Mouse (Mus musculus) 416B (cell line): Measurements from ENCODE around the gene Mpc1.

ENCODE experiments used
- DNase-seq: peaks from one replicate; pipeline ENCODE4 v3.0.0; 2011; ENCODE audit warnings: low read depth

Mpc1 gene

GRCm38 (mm10) chr17:8282821-8283525, at the start of gene Mpc1:
TSS of gene Mpc1 (plus strand) at chr17:8282904.
- peak; percentile 91 for DNase-seq

GRCm38 (mm10) chr17:8233618-8234214, 49.0 kb upstream of the Mpc1 start:
- no peak for DNase-seq

GRCm38 (mm10) chr17:8234537-8234936, 48.2 kb upstream of the Mpc1 start:
- DNase-seq = no peak

- DNase-seq = no peak
Measured at GRCm38 (mm10) chr17:8235743-8236142, 47.0 kb upstream of the Mpc1 start, which contains the start of gene Ccr6. TSS of gene Ccr6 (plus strand) at chr17:8236043.

- DNase-seq = no peak
Measured at GRCm38 (mm10) chr17:8238012-8238710, 44.5 kb upstream of the Mpc1 start.

- DNase-seq = no peak
Measured at GRCm38 (mm10) chr17:8239561-8239960, 43.1 kb upstream of the Mpc1 start.

GRCm38 (mm10) chr17:8240517-8240916, 42.2 kb upstream of the Mpc1 start:
- no peak for DNase-seq

GRCm38 (mm10) chr17:8241645-8242044, 41.1 kb upstream of the Mpc1 start:
- no peak for DNase-seq

- DNase-seq = no peak
Measured at GRCm38 (mm10) chr17:8242186-8242585, 40.5 kb upstream of the Mpc1 start.

GRCm38 (mm10) chr17:8244124-8244523, 38.6 kb upstream of the Mpc1 start:
- DNase-seq = no peak

- DNase-seq = no peak
Measured at GRCm38 (mm10) chr17:8246102-8246754, 36.5 kb upstream of the Mpc1 start.

- DNase-seq = peak; percentile 69
Measured at GRCm38 (mm10) chr17:8251704-8252103, 31.0 kb upstream of the Mpc1 start.

- DNase-seq = no peak
Measured at GRCm38 (mm10) chr17:8254268-8254667, 28.4 kb upstream of the Mpc1 start.

GRCm38 (mm10) chr17:8254914-8255313, 27.8 kb upstream of the Mpc1 start:
- peak; percentile 8 for DNase-seq

GRCm38 (mm10) chr17:8255583-8255982, 27.1 kb upstream of the Mpc1 start:
- peak; percentile 40 for DNase-seq

GRCm38 (mm10) chr17:8256982-8257381, 25.7 kb upstream of the Mpc1 start:
- DNase-seq = peak; percentile 51

- DNase-seq = peak; percentile 75
Measured at GRCm38 (mm10) chr17:8264638-8265037, 18.1 kb upstream of the Mpc1 start.

GRCm38 (mm10) chr17:8272054-8272749, 10.5 kb upstream of the Mpc1 start:
- DNase-seq = peak; percentile 54

- peak; percentile 58 for DNase-seq
Measured at GRCm38 (mm10) chr17:8272951-8273350, 9.8 kb upstream of the Mpc1 start.

- DNase-seq = no peak
Measured at GRCm38 (mm10) chr17:8276071-8276470, 6.6 kb upstream of the Mpc1 start.

- no peak for DNase-seq
Measured at GRCm38 (mm10) chr17:8276680-8277079, 6.0 kb upstream of the Mpc1 start.

GRCm38 (mm10) chr17:8277266-8277665, 5.4 kb upstream of the Mpc1 start:
- DNase-seq = no peak
